Mouse (Mus musculus) myocyte (in vitro differentiated cells): ENCODE measurements around the gene Slc20a1. TPM values are rescaled to one million over a fixed set of nuclear protein-coding genes. Genes with fewer than 3 reads are reported as not detected.

Experiments
- H3K27me3 ChIP-seq: one replicate; pipeline ENCODE4 v1.6.1; 2011; ENCODE audit not compliant: control insufficient read depth, insufficient read depth, insufficient read length
- H3K36me3 ChIP-seq: one replicate; pipeline ENCODE4 v1.6.1; 2011; ENCODE audit not compliant: control insufficient read depth, insufficient read depth
- H3K4me2 ChIP-seq: one replicate; pipeline ENCODE4 v1.6.1; 2011; ENCODE audit warnings: low read depth, control low read depth
- H3K4me3 ChIP-seq: one replicate; pipeline ENCODE4 v1.5.1; 2011; ENCODE audit warnings: mild to moderate bottlenecking, control low read depth, moderate library complexity
- H3K79me2 ChIP-seq: one replicate; pipeline ENCODE4 v1.6.1; 2011; ENCODE audit not compliant: control insufficient read depth, insufficient read depth
- H3ac ChIP-seq: one replicate; pipeline ENCODE4 v1.6.1; 2011; ENCODE audit not compliant: control insufficient read depth, insufficient read length
- CEBPB ChIP-seq: IDR thresholded peaks from 2 replicates; pipeline ENCODE4 v1.6.1; 2011; ENCODE audit warnings: mild to moderate bottlenecking, moderate library complexity; ENCODE audit not compliant: poor library complexity, insufficient read depth, severe bottlenecking
- E2F4 ChIP-seq: IDR thresholded peaks from one replicate; pipeline ENCODE4 v1.6.1; 2011; ENCODE audit warnings: mild to moderate bottlenecking, control low read depth, moderate library complexity; ENCODE audit not compliant: insufficient read depth
- MAX ChIP-seq: IDR thresholded peaks from one replicate; pipeline ENCODE4 v1.6.1; 2011; ENCODE audit warnings: low read depth, mild to moderate bottlenecking, control low read depth
- MYOD1 ChIP-seq, 3 experiments: IDR thresholded peaks; one replicate each; pipeline ENCODE4 v1.6.1; 2011; ENCODE audit warnings: control low read depth in 2 of 3, low read depth in 2 of 3, mild to moderate bottlenecking in 2 of 3, moderate library complexity in 1 of 3; ENCODE audit not compliant: insufficient read length in 2 of 3, control insufficient read depth in 1 of 3
- MYOG ChIP-seq, 3 experiments: IDR thresholded peaks; one replicate each; pipeline ENCODE4 v1.6.1; 2011; ENCODE audit warnings: control low read depth in 2 of 3, low read depth in 2 of 3, mild to moderate bottlenecking in 2 of 3; ENCODE audit not compliant: insufficient read length in 2 of 3, control insufficient read depth in 1 of 3, insufficient read depth in 1 of 3
- POLR2A ChIP-seq: IDR thresholded peaks from one replicate; pipeline ENCODE4 v1.6.1; 2011; ENCODE audit warnings: low read depth, mild to moderate bottlenecking, control low read depth, moderate library complexity; ENCODE audit not compliant: insufficient read length
- POLR2AphosphoS2 ChIP-seq: IDR thresholded peaks from one replicate; pipeline ENCODE4 v1.6.1; 2011; ENCODE audit warnings: low read depth, control low read depth; ENCODE audit not compliant: insufficient read length
- REST ChIP-seq: IDR thresholded peaks from one replicate; pipeline ENCODE4 v1.6.1; 2011; ENCODE audit warnings: mild to moderate bottlenecking, control low read depth, moderate library complexity; ENCODE audit not compliant: insufficient read depth, insufficient read length
- SRF ChIP-seq: IDR thresholded peaks from one replicate; pipeline ENCODE4 v1.6.1; 2011; ENCODE audit warnings: low read depth; ENCODE audit not compliant: control insufficient read depth, insufficient read length
- TCF12 ChIP-seq: IDR thresholded peaks from one replicate; pipeline ENCODE4 v1.6.1; 2011; ENCODE audit warnings: mild to moderate bottlenecking, control low read depth; ENCODE audit not compliant: poor library complexity, insufficient read depth, severe bottlenecking
- TCF3 ChIP-seq: IDR thresholded peaks from one replicate; pipeline ENCODE4 v1.6.1; 2011; ENCODE audit warnings: low read depth, control low read depth; ENCODE audit not compliant: insufficient read length
- USF1 ChIP-seq: IDR thresholded peaks from one replicate; pipeline ENCODE4 v1.6.1; 2011; ENCODE audit warnings: low read depth, mild to moderate bottlenecking, control low read depth, moderate library complexity
- polyA plus RNA-seq: library from polyadenylated mRNA; unstranded; fragments of >200 nt; fragmentation: generic; extraction: Trizol; gene quantifications from one replicate; pipeline ENCODE4 v1.2.1, GENCODE M21; 2012; ENCODE audit warnings: missing spikeins

The Slc20a1 gene
- polyA plus RNA-seq, 1 experiment = 41.7 TPM

GRCm38 (mm10) chr2:129181509-129181908 lies 17.1 kb upstream of the Slc20a1 start:
- TF ChIP-seq POLR2A (no peak), POLR2AphosphoS2 (no peak)
- Histone ChIP-seq H3K27me3 (no peaks in the 10 kb centered on the region), H3K4me3 (no peak overlapping the region), H3ac (no peak overlapping the region), H3K79me2 (no peaks in the 10 kb centered on the region), H3K36me3 (no peaks in the 10 kb centered on the region), H3K4me2 (no peak overlapping the region)

GRCm38 (mm10) chr2:129182412-129182811 lies 16.2 kb upstream of the Slc20a1 start:
- TF ChIP-seq POLR2AphosphoS2 = no peak
- no peak for TF ChIP-seq MYOD1 (IDR thresholded peaks at IDR 0.05; ENCODE audit: control insufficient read depth in 1 of 3, insufficient read length in 2 of 3, low read depth in 2 of 3)
- TF ChIP-seq TCF3 = no peak
- TF ChIP-seq MYOG (IDR thresholded peaks at IDR 0.05; ENCODE audit: control insufficient read depth in 1 of 3, insufficient read depth in 1 of 3, insufficient read length in 2 of 3, low read depth in 2 of 3) = no peak
- TF ChIP-seq SRF = no peak
- no peak for TF ChIP-seq MAX
- TF ChIP-seq POLR2A = no peak
- TF ChIP-seq USF1 = no peak
- TF ChIP-seq TCF12 = no peak
- no peak for TF ChIP-seq E2F4
- no peak for TF ChIP-seq REST
- no peak for TF ChIP-seq CEBPB
- H3K36me3 ChIP-seq = no peaks in the 10 kb centered on the region
- H3K4me3 ChIP-seq = no peak overlapping the region
- peak overlapping the region; percentile 7 for H3K4me2 ChIP-seq
- H3K79me2 ChIP-seq = no peaks in the 10 kb centered on the region
- no peaks in the 10 kb centered on the region for H3K27me3 ChIP-seq
- H3ac ChIP-seq = no peak overlapping the region

- Histone ChIP-seq H3K27me3 (no peaks in the 10 kb centered on the region), H3K4me2 (peak overlapping the region; percentile 7), H3K79me2 (no peaks in the 10 kb centered on the region), H3K4me3 (no peak overlapping the region), H3ac (no peak overlapping the region), H3K36me3 (no peaks in the 10 kb centered on the region)
- TF ChIP-seq MYOD1 (IDR thresholded peaks at IDR 0.05; ENCODE audit: control insufficient read depth in 1 of 3, insufficient read length in 2 of 3, low read depth in 2 of 3) (peak in 2 of 3 experiments; percentile 49 to 57), TCF12 (no peak), MYOG (IDR thresholded peaks at IDR 0.05; ENCODE audit: control insufficient read depth in 1 of 3, insufficient read depth in 1 of 3, insufficient read length in 2 of 3, low read depth in 2 of 3) (peak in 1 of 3 experiments; percentile 47)
Observed at GRCm38 (mm10) chr2:129183561-129184031, 15.0 kb upstream of the Slc20a1 start.

GRCm38 (mm10) chr2:129184853-129185252 lies 13.7 kb upstream of the Slc20a1 start:
- H3K4me3 ChIP-seq = no peak overlapping the region
- TF ChIP-seq MYOG (IDR thresholded peaks at IDR 0.05; ENCODE audit: control insufficient read depth in 1 of 3, insufficient read depth in 1 of 3, insufficient read length in 2 of 3, low read depth in 2 of 3) = no peak
- peak in 1 of 3 experiments; percentile 64 for TF ChIP-seq MYOD1 (IDR thresholded peaks at IDR 0.05; ENCODE audit: control insufficient read depth in 1 of 3, insufficient read length in 2 of 3, low read depth in 2 of 3)
- peak overlapping the region; percentile 15 for H3K4me2 ChIP-seq
- no peaks in the 10 kb centered on the region for H3K79me2 ChIP-seq
- no peaks in the 10 kb centered on the region for H3K27me3 ChIP-seq
- no peak overlapping the region for H3ac ChIP-seq
- H3K36me3 ChIP-seq = no peaks in the 10 kb centered on the region

GRCm38 (mm10) chr2:129185611-129186290 lies 12.8 kb upstream of the Slc20a1 start:
- no peaks in the 10 kb centered on the region for H3K79me2 ChIP-seq
- H3K4me3 ChIP-seq = no peak overlapping the region
- H3K27me3 ChIP-seq = no peaks in the 10 kb centered on the region
- peak overlapping the region; percentile 52 for H3K4me2 ChIP-seq
- no peaks in the 10 kb centered on the region for H3K36me3 ChIP-seq
- TF ChIP-seq TCF3 (no peak), USF1 (no peak), REST (no peak), POLR2A (no peak), SRF (no peak), MYOD1 (IDR thresholded peaks at IDR 0.05; ENCODE audit: control insufficient read depth in 1 of 3, insufficient read length in 2 of 3, low read depth in 2 of 3) (no peak), MAX (no peak), CEBPB (no peak), E2F4 (no peak), POLR2AphosphoS2 (no peak), MYOG (IDR thresholded peaks at IDR 0.05; ENCODE audit: control insufficient read depth in 1 of 3, insufficient read depth in 1 of 3, insufficient read length in 2 of 3, low read depth in 2 of 3) (no peak), TCF12 (no peak)
- no peak overlapping the region for H3ac ChIP-seq
